Mouse (Mus musculus): ENCODE results near the gene Dnm3.

Gene Dnm3

GRCm38 (mm10) chr1:161991846-161992245 is 486.0 kb downstream of the Dnm3 start:
- no peak for DNase-seq (ENCODE audit: low read depth)

- DNase-seq (ENCODE audit: low read depth), result no peak
Observed at GRCm38 (mm10) chr1:161990684-161991578, 486.9 kb downstream of the Dnm3 start.

GRCm38 (mm10) chr1:161983979-161984566 is 493.8 kb downstream of the Dnm3 start:
- DNase-seq (ENCODE audit: low read depth), result peak; percentile 49

GRCm38 (mm10) chr1:161983451-161983850 is 494.4 kb downstream of the Dnm3 start:
- peak; percentile 6 for DNase-seq (ENCODE audit: low read depth)

GRCm38 (mm10) chr1:161980626-161981298 is 497.1 kb downstream of the Dnm3 start:
- DNase-seq (ENCODE audit: low read depth), result peak; percentile 41

- peak; percentile 66 for DNase-seq (ENCODE audit: low read depth)
Observed at GRCm38 (mm10) chr1:161980046-161980445, 497.8 kb downstream of the Dnm3 start.

GRCm38 (mm10) chr1:161979536-161979935 is 498.3 kb downstream of the Dnm3 start, which contains the start of gene 4930558K02Rik:
Gene 4930558K02Rik (minus strand): TSS chr1:161979636.
- peak; percentile 31 for DNase-seq (ENCODE audit: low read depth)

- no peak for DNase-seq (ENCODE audit: low read depth)
Observed at GRCm38 (mm10) chr1:161978173-161978700, 499.6 kb downstream of the Dnm3 start.

GRCm38 (mm10) chr1:161977331-161977730 is 500.5 kb downstream of the Dnm3 start:
- peak; percentile 19 for DNase-seq (ENCODE audit: low read depth)

- peak; percentile 96 for DNase-seq (ENCODE audit: low read depth)
Observed at GRCm38 (mm10) chr1:161976255-161977182, 501.3 kb downstream of the Dnm3 start.

- DNase-seq (ENCODE audit: low read depth), result peak; percentile 9
Observed at GRCm38 (mm10) chr1:161972233-161972632, 505.6 kb downstream of the Dnm3 start.

GRCm38 (mm10) chr1:161970874-161971273 is 507.0 kb downstream of the Dnm3 start:
- DNase-seq (ENCODE audit: low read depth), result no peak

GRCm38 (mm10) chr1:161968589-161969407 is 509.0 kb downstream of the Dnm3 start, which contains the start of gene Pigc:
Gene Pigc (plus strand): TSS chr1:161969186.
- peak; percentile 98 for DNase-seq (ENCODE audit: low read depth)

- DNase-seq (ENCODE audit: low read depth), result no peak
Observed at GRCm38 (mm10) chr1:161967936-161968335, 509.9 kb downstream of the Dnm3 start.

GRCm38 (mm10) chr1:161962465-161963377 is 515.1 kb downstream of the Dnm3 start:
- DNase-seq (ENCODE audit: low read depth), result peak; percentile 52

GRCm38 (mm10) chr1:161957964-161958950 is 519.6 kb downstream of the Dnm3 start:
- DNase-seq (ENCODE audit: low read depth), result no peak

GRCm38 (mm10) chr1:161955846-161956245 is 522.0 kb downstream of the Dnm3 start:
- DNase-seq (ENCODE audit: low read depth), result no peak

GRCm38 (mm10) chr1:161952599-161952998 is 525.2 kb downstream of the Dnm3 start:
- DNase-seq (ENCODE audit: low read depth), result no peak

All from NIH3T3 (cell line).